Mouse (Mus musculus) stomach, embryonic 15.5 days (tissue): ENCODE results near the gene Fam189b. TPM values are rescaled to one million over a fixed set of nuclear protein-coding genes. Genes with fewer than 3 reads are reported as not detected.
"Not testable (repeated sequence)": the region's sequence is repeated elsewhere in the genome, so short reads cannot be mapped to it uniquely, and the experiment has no call there.

Source experiments
- ATAC-seq: fragments of 200-750 bp; cut with Nextera tagmentation; 2 replicates; pipeline ENCODE4 v1.8.0; 2017; ENCODE audit warnings: low read depth, moderate number of reproducible peaks, moderate TSS enrichment; ENCODE audit not compliant: insufficient read depth, low FRiP score
- H3K27ac ChIP-seq: fragments of 300-500 bp; sonication (generic); 2 replicates; pipeline ENCODE4 v1.5.1; 2015; ENCODE audit warnings: mild to moderate bottlenecking, inconsistent platforms
- H3K27me3 ChIP-seq: fragments of 300-500 bp; sonication (generic); replicated peaks from 2 replicates; pipeline ENCODE4 v1.6.1; 2015; ENCODE audit warnings: inconsistent platforms
- H3K36me3 ChIP-seq: fragments of 300-500 bp; sonication (generic); 2 replicates; pipeline ENCODE4 v1.6.1; 2015; ENCODE audit warnings: inconsistent platforms
- H3K4me1 ChIP-seq: fragments of 300-500 bp; sonication (generic); 2 replicates; pipeline ENCODE4 v1.6.1; 2015; ENCODE audit warnings: inconsistent platforms
- H3K4me2 ChIP-seq: fragments of 300-500 bp; sonication (generic); 2 replicates; pipeline ENCODE4 v1.6.1; 2015; ENCODE audit warnings: mild to moderate bottlenecking, inconsistent platforms
- H3K4me3 ChIP-seq: fragments of 300-500 bp; sonication (generic); replicated peaks from 2 replicates; pipeline ENCODE4 v1.5.1; 2015; ENCODE audit warnings: inconsistent platforms
- H3K9ac ChIP-seq: fragments of 300-500 bp; sonication (generic); 2 replicates; pipeline ENCODE4 v1.6.1; 2015; ENCODE audit warnings: inconsistent platforms
- H3K9me3 ChIP-seq: fragments of 300-500 bp; sonication (generic); 2 replicates; pipeline ENCODE4 v1.6.1; 2016; ENCODE audit warnings: inconsistent platforms
- WGBS: fragments of 180-500 bp; shearing (Covaris S2); methylation state at CpG from one replicate; pipeline ENCODE4 v1.1.7; 2015; 5-methylcytosine and 5-hydroxymethylcytosine counted together
- polyA plus RNA-seq: library from polyadenylated mRNA; unstranded; fragments of >200 nt; fragmentation: Nextera tagmentation; extraction: Ambion mirVana; gene quantifications from 2 replicates; pipeline ENCODE4 v1.2.1, GENCODE M21; 2015

The Fam189b gene
- polyA plus RNA-seq, 1 experiment from 2014 or later = 21.1 TPM

- 84% methylated on average over 6 of the region's 6 CpGs for WGBS
- H3K27me3 ChIP-seq = no peaks in the 10 kb centered on the region
- H3K4me3 ChIP-seq = no peak overlapping the region
- no peak overlapping the region for H3K27ac ChIP-seq
- H3K4me1 ChIP-seq = peaks cover 6% of the 10 kb centered on the region; the same call in 1 of the 2 replicates
- no peak for ATAC-seq
- no peaks in the 10 kb centered on the region for H3K9me3 ChIP-seq
- no peak overlapping the region for H3K4me2 ChIP-seq
- H3K36me3 ChIP-seq = peaks cover 28% of the 10 kb centered on the region
- no peak overlapping the region for H3K9ac ChIP-seq
These were observed 25.8 kb downstream of the Fam189b start for GRCm38 (mm10) chr3:89208736-89209135.

- Histone ChIP-seq H3K36me3 (peaks cover 28% of the 10 kb centered on the region), H3K9ac (no peak overlapping the region)
- no peak for ATAC-seq
These were observed 26.8 kb downstream of the Fam189b start for GRCm38 (mm10) chr3:89209731-89210130.

GRCm38 (mm10) chr3:89210162-89210561 lies 27.2 kb downstream of the Fam189b start:
- no peaks in the 10 kb centered on the region for H3K9me3 ChIP-seq
- H3K9ac ChIP-seq = no peak overlapping the region
- H3K4me3 ChIP-seq = no peak overlapping the region
- WGBS = 71% methylated on average over 13 of the region's 13 CpGs
- no peak overlapping the region for H3K4me2 ChIP-seq
- no peak for ATAC-seq
- peaks cover 12% of the 10 kb centered on the region for H3K4me1 ChIP-seq
- peaks cover 27% of the 10 kb centered on the region for H3K36me3 ChIP-seq
- no peaks in the 10 kb centered on the region for H3K27me3 ChIP-seq
- no peak overlapping the region for H3K27ac ChIP-seq

More at GRCm38 (mm10) chr3:89209731-89210130, 26.8 kb downstream of the Fam189b start:
- Histone ChIP-seq H3K4me1 (peaks cover 8% of the 10 kb centered on the region), H3K4me3 (no peak overlapping the region), H3K4me2 (no peak overlapping the region), H3K9me3 (no peaks in the 10 kb centered on the region), H3K27ac (no peak overlapping the region), H3K27me3 (no peaks in the 10 kb centered on the region)
- WGBS = 84% methylated on average over 7 of the region's 7 CpGs

GRCm38 (mm10) chr3:89210731-89211130 lies 27.8 kb downstream of the Fam189b start:
- 74% methylated on average over 7 of the region's 7 CpGs for WGBS
- H3K4me1 ChIP-seq = peaks cover 18% of the 10 kb centered on the region
- H3K4me3 ChIP-seq = no peak overlapping the region
- H3K4me2 ChIP-seq = no peak overlapping the region
- peaks cover 24% of the 10 kb centered on the region for H3K36me3 ChIP-seq
- H3K9me3 ChIP-seq = no peaks in the 10 kb centered on the region
- no peak overlapping the region for H3K9ac ChIP-seq
- H3K27ac ChIP-seq = no peak overlapping the region
- no peak for ATAC-seq
- no peaks in the 10 kb centered on the region for H3K27me3 ChIP-seq

GRCm38 (mm10) chr3:89213803-89214530 lies 31.0 kb downstream of the Fam189b start:
- H3K36me3 ChIP-seq = peaks cover 4% of the 10 kb centered on the region
- under 1% methylated on average over 69 of the region's 69 CpGs for WGBS
- H3K27me3 ChIP-seq = no peaks in the 10 kb centered on the region
- H3K9me3 ChIP-seq = no peaks in the 10 kb centered on the region
- H3K4me3 ChIP-seq = peak overlapping the region; percentile 89
- H3K27ac ChIP-seq = peak overlapping the region; percentile 98
- H3K4me1 ChIP-seq = peaks cover 19% of the 10 kb centered on the region
- H3K4me2 ChIP-seq = peak overlapping the region; percentile 83
- H3K9ac ChIP-seq = peak overlapping the region; percentile 67
- ATAC-seq = peak; percentile 94

- Histone ChIP-seq H3K4me2 (peak within 1 kb of the TSS; percentile 83), H3K9ac (peak within 1 kb of the TSS; percentile 67), H3K4me3 (peak within 1 kb of the TSS; percentile 89), H3K4me1 (peaks cover 19% of the 10 kb centered on the region), H3K36me3 (no peaks in the 10 kb centered on the region), H3K27ac (peak within 1 kb of the TSS; percentile 98), H3K27me3 (no peaks in the 10 kb centered on the region), H3K9me3 (no peaks in the 10 kb centered on the region)
- 2% methylated on average over 19 of the region's 19 CpGs for WGBS
- no peak for ATAC-seq
These were observed 31.9 kb downstream of the Fam189b start, which contains the start of gene Thbs3 for GRCm38 (mm10) chr3:89214681-89215411. TSS of gene Thbs3 (plus strand) at chr3:89215180.

GRCm38 (mm10) chr3:89215853-89216252 lies 32.9 kb downstream of the Fam189b start:
- peak; percentile 9; the same call in 1 of the 2 replicates for ATAC-seq
- no peaks in the 10 kb centered on the region for H3K36me3 ChIP-seq
- WGBS = 0% methylated on average over 6 of the region's 6 CpGs
- peak overlapping the region; percentile 89 for H3K4me3 ChIP-seq
- no peaks in the 10 kb centered on the region for H3K27me3 ChIP-seq
- H3K9ac ChIP-seq = no peak overlapping the region
- H3K4me2 ChIP-seq = peak overlapping the region; percentile 83
- no peaks in the 10 kb centered on the region for H3K9me3 ChIP-seq
- H3K4me1 ChIP-seq = peaks cover 19% of the 10 kb centered on the region
- H3K27ac ChIP-seq = peak overlapping the region; percentile 98; the same call in 1 of the 2 replicates

GRCm38 (mm10) chr3:89216407-89216806 lies 33.5 kb downstream of the Fam189b start:
- H3K4me1 ChIP-seq = peaks cover 19% of the 10 kb centered on the region
- 77% methylated on average over 7 of the region's 7 CpGs for WGBS
- not testable (repeated sequence) for H3K9ac ChIP-seq, ATAC-seq, H3K36me3 ChIP-seq, H3K4me3 ChIP-seq, H3K9me3 ChIP-seq, H3K27ac ChIP-seq, H3K27me3 ChIP-seq, H3K4me2 ChIP-seq

- no peaks in the 10 kb centered on the region for H3K27me3 ChIP-seq
- no peak for ATAC-seq
- H3K27ac ChIP-seq = no peak overlapping the region
- no peak overlapping the region for H3K4me3 ChIP-seq
- no peak overlapping the region for H3K4me2 ChIP-seq
- no peak overlapping the region for H3K9ac ChIP-seq
- H3K4me1 ChIP-seq = peaks cover 13% of the 10 kb centered on the region
- H3K36me3 ChIP-seq = no peaks in the 10 kb centered on the region
- WGBS = 86% methylated on average over 1 of the region's 1 CpGs
- H3K9me3 ChIP-seq = no peaks in the 10 kb centered on the region
These were observed 35.3 kb downstream of the Fam189b start for GRCm38 (mm10) chr3:89218271-89218670.

- H3K9ac ChIP-seq = no peak overlapping the region
- no peak overlapping the region for H3K27ac ChIP-seq
- H3K27me3 ChIP-seq = no peaks in the 10 kb centered on the region
- H3K4me3 ChIP-seq = no peak overlapping the region
- H3K4me1 ChIP-seq = peaks cover 13% of the 10 kb centered on the region
- no peak overlapping the region for H3K4me2 ChIP-seq
- no peaks in the 10 kb centered on the region for H3K9me3 ChIP-seq
- no peaks in the 10 kb centered on the region for H3K36me3 ChIP-seq
- 34% methylated on average over 8 of the region's 8 CpGs for WGBS
- ATAC-seq = no peak
These were observed 36.6 kb downstream of the Fam189b start for GRCm38 (mm10) chr3:89219546-89219945.

GRCm38 (mm10) chr3:89221167-89221566 lies 38.2 kb downstream of the Fam189b start:
- H3K4me1 ChIP-seq = peaks cover 6% of the 10 kb centered on the region; the same call in 1 of the 2 replicates
- H3K9me3 ChIP-seq = no peaks in the 10 kb centered on the region
- H3K27ac ChIP-seq = no peak overlapping the region
- no peak overlapping the region for H3K4me2 ChIP-seq
- H3K9ac ChIP-seq = no peak overlapping the region
- no peaks in the 10 kb centered on the region for H3K36me3 ChIP-seq
- ATAC-seq = no peak
- no peak overlapping the region for H3K4me3 ChIP-seq
- H3K27me3 ChIP-seq = no peaks in the 10 kb centered on the region
- whole genome bisulfite sequencing = 74% methylated on average over 5 of the region's 5 CpGs

GRCm38 (mm10) chr3:89224796-89225195 lies 41.9 kb downstream of the Fam189b start:
- no peaks in the 10 kb centered on the region for H3K36me3 ChIP-seq
- ATAC-seq = no peak
- no peaks in the 10 kb centered on the region for H3K27me3 ChIP-seq
- H3K4me3 ChIP-seq = no peak overlapping the region
- peaks cover 27% of the 10 kb centered on the region for H3K4me1 ChIP-seq
- H3K27ac ChIP-seq = no peak overlapping the region
- H3K4me2 ChIP-seq = no peak overlapping the region
- H3K9ac ChIP-seq = no peak overlapping the region
- H3K9me3 ChIP-seq = no peaks in the 10 kb centered on the region
- 73% methylated on average over 11 of the region's 11 CpGs for WGBS
